Mouse (Mus musculus) duodenum, adult 2 months (tissue): ENCODE data around the gene Polr2a. TPM values are rescaled to one million over a fixed set of nuclear protein-coding genes. Genes with fewer than 3 reads are reported as not detected.

Experiments used
- polyA plus RNA-seq: library from polyadenylated mRNA; depleted of rRNA; stranded (reverse); fragments of >200 nt; gene quantifications from 2 replicates; pipeline ENCODE4 v1.2.3, GENCODE M21; 2012; ENCODE audit warnings: low replicate concordance; rRNA removed

Polr2a gene
- polyA plus RNA-seq = 22.0 and 29.9 TPM in 2 replicates

DNA sequence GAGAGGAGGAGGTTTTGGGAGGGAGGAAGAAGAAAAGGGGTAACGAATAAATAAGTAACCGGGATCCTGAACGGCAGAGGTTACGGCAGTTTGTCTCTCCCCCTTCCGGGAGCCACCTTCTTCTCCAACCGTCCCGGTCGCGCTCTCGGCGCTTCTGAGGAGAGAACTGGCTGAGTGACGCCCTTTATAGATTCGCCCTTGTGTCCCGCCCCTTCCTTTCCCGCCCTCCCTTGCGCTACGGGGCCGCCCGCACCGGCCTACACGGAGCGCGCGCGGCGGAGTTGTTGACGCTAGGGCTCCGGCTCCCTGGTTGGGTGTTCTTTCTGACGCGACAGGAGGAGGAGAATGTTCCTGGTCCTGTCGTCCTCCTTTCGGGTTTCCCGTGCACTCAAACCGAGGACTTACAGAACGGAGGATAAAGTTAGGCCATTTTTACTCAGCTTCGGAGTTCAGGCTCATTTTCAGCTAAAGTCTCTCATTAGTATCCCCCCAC lies at the start of gene Polr2a:
Gene Polr2a (minus strand): TSS at position 160 of the 493 bp plus-strand sequence.

DNA sequence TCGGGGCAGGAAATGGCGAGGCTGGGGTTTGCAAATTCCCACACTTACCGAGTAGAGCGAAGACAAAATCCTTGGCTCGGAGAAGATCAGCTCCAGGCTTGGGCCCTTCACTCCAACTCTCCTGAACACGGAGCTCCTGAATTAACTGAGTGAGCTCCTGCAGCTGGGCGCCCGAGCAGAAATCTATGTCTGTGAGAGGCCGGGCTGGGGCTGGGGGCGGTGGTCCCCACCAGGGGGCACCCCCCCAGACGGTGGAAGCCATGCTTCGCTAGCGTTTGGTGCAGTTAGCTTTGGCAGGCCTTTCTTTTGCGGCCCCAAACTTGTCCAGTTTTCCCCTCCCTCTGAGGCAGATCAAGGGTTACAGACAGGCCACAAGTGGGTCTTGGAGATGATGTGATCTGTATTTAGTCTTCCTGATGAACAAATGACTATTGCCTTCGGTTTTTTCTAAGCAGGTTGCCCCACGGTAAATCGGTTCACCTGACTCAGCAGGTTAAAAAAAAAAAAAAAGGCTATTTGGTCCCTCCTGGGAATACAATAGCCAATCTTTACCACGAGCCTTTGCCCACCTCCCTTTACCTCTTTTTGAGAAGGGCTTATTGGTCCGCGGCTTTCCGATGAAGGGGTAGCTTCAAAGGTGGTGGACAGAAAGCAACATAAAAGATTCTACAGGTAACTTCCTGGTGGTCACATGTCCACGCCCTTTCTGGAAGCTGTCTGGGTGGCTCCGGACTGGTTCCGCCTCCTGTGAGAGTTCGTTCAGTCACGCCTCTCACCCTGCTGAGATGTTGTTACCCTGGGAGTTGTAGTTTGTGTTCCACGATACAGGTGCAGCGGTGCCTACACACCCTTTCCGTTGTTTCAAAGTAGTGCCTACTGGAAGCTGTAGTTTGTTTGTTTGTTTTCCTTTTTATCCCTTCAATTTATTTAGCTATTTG lies 46.8 kb upstream of the Polr2a start, which contains the start of gene Tmem102:
Gene Tmem102 (minus strand): TSS at position 653 of the 938 bp plus-strand sequence.

DNA sequence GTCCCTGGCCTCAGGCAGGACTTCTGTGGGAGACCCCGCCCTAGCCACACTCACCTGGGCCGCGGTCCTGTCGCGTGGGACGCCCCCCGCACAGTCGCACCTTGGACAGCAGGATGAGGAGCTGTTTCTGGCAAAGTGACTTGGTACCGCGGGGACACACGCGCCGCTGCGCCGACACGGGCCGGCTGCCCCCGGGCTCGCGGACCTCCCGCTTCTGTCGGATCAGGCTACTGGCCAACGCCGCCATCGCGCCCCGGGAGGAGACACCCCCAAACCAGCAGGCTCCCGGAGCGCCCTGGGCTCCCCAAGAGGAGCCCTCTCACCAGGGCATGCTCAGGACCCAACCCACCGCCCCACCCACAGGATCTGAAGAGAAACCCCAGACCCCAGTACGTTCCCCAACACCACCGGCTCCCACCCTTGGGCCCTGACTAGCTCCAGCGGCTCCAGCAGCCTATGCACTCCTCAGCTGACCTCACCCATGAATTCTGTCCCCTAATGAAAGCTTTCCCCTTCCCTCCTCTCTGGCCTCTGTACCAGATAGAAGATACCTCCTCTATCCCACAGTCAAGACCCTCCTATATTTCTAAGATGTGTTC lies 43.0 kb upstream of the Polr2a start, which contains the start of gene Fgf11:
Gene Fgf11 (minus strand): TSS at position 479 of the 599 bp plus-strand sequence.

DNA sequence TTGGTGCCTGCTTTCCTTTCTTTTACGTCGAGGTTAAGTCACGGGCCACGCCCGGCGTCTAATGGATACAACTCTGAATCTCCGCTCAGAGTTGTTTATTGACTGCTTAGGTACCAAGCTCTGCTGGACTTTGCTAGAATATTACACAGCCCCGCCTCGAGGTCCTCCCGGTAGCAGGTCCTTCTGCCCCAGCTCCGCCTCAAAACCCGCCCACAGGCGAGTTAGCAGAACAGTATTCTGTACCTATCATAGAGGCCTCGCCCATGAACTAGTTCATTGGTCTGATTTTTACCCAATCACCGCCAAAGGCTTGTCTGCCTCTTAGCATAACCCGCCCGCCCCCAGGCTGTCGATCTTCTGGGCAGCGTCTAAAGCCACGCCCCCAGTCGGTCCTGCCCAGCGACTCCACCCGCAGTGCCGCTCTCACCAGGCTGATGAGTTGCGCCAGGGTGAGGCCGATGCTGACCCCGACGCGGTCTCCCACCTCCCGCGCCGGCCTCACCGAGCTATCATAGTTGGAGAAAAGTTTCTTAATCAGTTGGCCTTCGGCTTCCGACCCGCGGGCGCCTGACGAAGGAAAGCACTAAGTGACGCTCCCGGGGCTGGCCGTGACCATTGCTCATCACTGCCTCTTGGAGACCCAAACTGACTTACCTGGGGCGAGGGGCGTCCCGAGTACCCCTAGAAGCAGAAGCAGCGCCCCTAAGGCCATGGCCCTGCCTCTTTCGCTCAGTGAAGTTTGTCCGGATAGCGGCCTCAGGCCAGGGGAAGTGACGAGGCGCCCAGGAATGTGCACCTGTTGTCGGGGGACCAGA lies 36.9 kb upstream of the Polr2a start, which contains the start of gene Chrnb1:
Gene Chrnb1 (minus strand): TSS at position 776 of the 815 bp plus-strand sequence.

DNA sequence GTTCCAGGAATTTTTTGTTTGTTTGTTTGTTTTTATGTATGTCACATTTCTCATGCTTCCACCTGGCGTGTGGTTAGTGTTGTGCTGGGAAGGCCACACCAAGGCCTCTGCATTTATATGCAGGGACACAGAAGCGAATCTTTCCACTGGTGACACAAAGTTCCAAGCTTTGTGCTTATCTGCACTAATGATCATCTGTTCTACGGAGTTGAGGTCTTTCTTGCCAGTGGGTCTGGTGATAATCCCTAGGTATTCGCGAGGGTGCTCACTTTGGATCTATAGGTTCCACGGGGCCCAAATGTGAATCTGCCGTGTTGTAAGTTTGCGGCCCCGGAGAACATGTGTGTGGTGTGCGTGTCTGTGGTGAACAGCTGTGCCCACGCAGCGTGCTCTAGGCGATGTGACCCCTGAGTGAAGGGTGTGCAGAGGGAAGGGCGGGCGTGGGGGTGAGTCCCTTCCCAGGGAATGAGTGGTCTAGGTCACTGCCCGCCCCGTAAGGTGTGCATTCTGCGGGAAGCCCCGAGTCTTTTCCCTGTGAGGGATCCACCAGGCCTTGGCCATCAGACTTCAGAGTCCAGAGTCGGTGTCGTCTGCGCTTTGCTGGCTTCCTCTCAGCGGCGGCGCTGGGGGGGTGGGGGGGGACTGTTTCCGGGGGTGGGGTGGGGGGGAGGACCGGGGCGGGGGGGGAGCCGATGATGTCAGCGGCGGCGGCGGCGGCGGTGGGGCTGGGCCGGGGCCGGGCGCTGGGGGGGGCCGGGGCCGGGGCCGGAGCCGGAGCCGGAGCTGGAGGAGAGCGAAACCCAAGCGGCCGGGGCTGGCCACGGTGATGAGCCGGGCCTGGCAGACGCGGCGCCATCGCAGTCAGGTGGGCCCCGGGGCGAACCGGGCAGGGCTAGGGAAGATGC lies 7.0 kb upstream of the Polr2a start, which contains the start of gene Zbtb4:
Gene Zbtb4 (plus strand): TSS at position 692 of the 905 bp plus-strand sequence.

DNA sequence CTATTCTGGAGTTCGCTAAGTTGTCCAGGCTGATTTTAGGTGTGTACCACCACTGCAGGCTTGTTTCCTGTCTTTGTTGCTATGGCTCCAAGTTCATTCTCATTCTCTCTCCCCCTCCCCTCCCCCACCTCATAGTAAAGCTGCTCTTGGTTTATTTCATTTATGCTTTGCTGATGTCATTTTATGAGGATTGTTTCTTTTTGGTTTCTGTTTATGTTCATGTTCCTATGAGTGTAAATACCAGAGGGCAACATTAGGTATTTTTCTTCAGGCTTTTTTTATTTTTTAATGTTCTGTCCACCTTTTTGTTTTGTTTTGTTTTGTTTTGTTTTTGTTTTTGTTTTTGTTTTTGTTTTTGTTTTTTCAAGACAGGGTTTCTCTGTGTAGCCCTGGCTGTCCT lies 3.4 kb upstream of the Polr2a start, which contains the start of gene Slc35g3:
Gene Slc35g3 (minus strand): TSS at position 101 of the 400 bp plus-strand sequence.

DNA sequence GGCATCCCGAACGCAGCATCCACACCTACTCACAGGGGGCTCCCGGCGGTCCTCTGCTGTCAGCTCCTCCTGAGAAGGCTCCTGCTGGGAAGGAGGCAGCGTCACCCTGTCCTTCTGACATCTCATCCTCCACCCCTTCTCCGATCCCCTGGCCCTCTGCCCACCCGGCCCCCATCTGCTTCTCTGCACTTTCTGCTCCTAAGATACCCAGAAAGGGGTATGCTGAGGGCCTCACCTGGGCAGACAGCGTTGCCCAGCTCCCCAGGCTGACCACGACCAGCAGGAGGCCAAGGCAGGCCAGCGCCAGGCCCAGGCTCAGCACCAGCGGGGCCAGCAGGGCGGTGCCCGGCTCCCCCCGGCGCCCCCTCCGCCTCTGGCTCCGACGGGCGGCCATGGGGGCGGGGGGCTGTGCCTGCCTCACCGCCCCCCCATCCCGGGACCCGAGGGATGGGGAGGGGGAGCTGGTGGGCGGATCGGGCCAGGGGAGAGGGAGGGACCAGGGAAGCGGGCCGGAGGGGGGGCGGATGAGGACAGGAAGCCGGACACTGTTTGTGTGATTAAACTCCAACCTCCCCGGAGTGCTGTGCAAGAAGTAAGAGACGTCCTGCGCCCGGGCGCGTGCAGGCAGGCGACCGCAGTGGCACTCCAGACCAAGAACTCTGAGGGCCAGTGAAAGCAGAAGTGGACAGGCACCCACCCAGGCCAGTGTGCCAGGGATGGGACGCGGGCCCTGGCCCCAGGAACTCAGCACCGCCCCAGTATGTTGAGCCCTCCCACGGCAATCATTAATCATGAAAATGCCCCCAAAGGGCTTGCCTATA lies 62.9 kb downstream of the Polr2a start, which contains the start of the genes Tnfsf12 and Tnfsfm13:
Gene Tnfsf12 (minus strand): TSS at position 489 of the 821 bp plus-strand sequence.
Gene Tnfsfm13 (minus strand): TSS at position 738 of the 821 bp plus-strand sequence.

DNA sequence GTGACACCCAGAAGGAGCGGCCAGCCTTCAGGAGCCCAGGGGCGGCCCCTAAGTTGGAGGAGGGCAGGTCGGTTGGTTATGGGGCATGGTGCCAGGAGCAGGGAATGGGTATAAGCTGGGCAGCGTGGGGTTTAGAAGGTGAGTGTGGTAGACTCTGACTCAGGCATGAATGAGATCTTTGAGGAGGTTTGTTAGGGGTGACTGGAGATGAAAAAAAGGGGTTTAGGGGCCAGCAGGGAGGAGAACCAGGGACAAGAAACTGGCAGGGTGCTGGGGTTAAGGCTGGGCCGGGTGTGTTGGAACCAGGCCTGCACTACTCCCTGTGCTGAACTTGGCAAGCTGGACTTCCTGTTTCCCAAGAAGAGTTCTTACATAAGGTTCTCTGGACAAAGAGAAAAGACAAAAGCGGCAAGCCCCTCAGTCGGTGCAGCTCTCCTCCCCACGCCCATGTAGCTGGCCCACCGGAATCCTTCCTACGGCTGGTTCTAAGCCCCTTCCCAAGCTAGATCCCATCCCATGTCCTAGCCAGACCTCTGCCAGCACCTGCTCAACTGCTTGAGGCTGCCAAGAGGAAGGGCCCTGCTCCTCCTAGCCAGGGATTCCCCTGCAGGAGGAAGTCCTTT lies 72.8 kb downstream of the Polr2a start, which contains the start of gene Tnfsf13:
Gene Tnfsf13 (minus strand): TSS at position 259 of the 623 bp plus-strand sequence.

Other genes with a start within 250 kb of the Polr2a start
- 0.49 and 0.59 TPM in 2 replicates for gene Dnah2, start 209.5 kb downstream of the Polr2a start, polyA plus RNA-seq
- 1.4 and 1.6 TPM in 2 replicates for gene Efnb3, start 198.4 kb downstream of the Polr2a start, polyA plus RNA-seq
- gene Wrap53, start 178.4 kb downstream of the Polr2a start, polyA plus RNA-seq = 20.1 and 31.7 TPM in 2 replicates
- gene Trp53, start 178.3 kb downstream of the Polr2a start, polyA plus RNA-seq = 44.5 and 49.2 TPM in 2 replicates
- gene Atp1b2, start 152.7 kb downstream of the Polr2a start, polyA plus RNA-seq = 3.0 and 5.0 TPM in 2 replicates
- gene Shbg, start 140.7 kb downstream of the Polr2a start, polyA plus RNA-seq = not detected in 2 replicates
- 1.4 TPM in 2 replicates for gene Sat2, start 136.6 kb downstream of the Polr2a start, polyA plus RNA-seq
- gene Fxr2, start 125.6 kb downstream of the Polr2a start, polyA plus RNA-seq = 37.9 and 40.8 TPM in 2 replicates
- 0.26 TPM in 1 of 2 replicates, not detected in the other for gene Sox15, start 103.3 kb downstream of the Polr2a start, polyA plus RNA-seq
- gene Mpdu1, start 96.0 kb downstream of the Polr2a start, polyA plus RNA-seq = 184 and 214 TPM in 2 replicates
- gene Cd68, start 92.5 kb downstream of the Polr2a start, polyA plus RNA-seq = 20.5 and 25.2 TPM in 2 replicates
- gene Eif4a1, start 86.2 kb downstream of the Polr2a start, polyA plus RNA-seq = 71.8 and 97.2 TPM in 2 replicates
- gene Senp3, start 76.6 kb downstream of the Polr2a start, polyA plus RNA-seq = 15.6 and 17.3 TPM in 2 replicates
- gene Tnfsf13, start 72.9 kb downstream of the Polr2a start, polyA plus RNA-seq = 11.1 and 13.6 TPM in 2 replicates
- gene Tnfsf12, start 62.8 kb downstream of the Polr2a start, polyA plus RNA-seq = 17.8 and 19.2 TPM in 2 replicates
- gene Tnfsfm13, start 62.5 kb downstream of the Polr2a start, polyA plus RNA-seq = 3.7 and 4.7 TPM in 2 replicates
- gene Slc35g3, start 3.3 kb upstream of the Polr2a start, polyA plus RNA-seq = 0.13 TPM in 1 of 2 replicates, not detected in the other
- gene Zbtb4, start 7.3 kb upstream of the Polr2a start, polyA plus RNA-seq = 7.0 and 19.2 TPM in 2 replicates
- 3.8 and 6.8 TPM in 2 replicates for gene Chrnb1, start 37.3 kb upstream of the Polr2a start, polyA plus RNA-seq
- gene Fgf11, start 43.2 kb upstream of the Polr2a start, polyA plus RNA-seq = 2.7 and 6.1 TPM in 2 replicates
- 44.7 and 80.5 TPM in 2 replicates for gene Tmem102, start 47.0 kb upstream of the Polr2a start, polyA plus RNA-seq
- not detected in 2 replicates for gene Gm39566, start 56.7 kb upstream of the Polr2a start, polyA plus RNA-seq
- not detected in 2 replicates for gene Spem2, start 59.8 kb upstream of the Polr2a start, polyA plus RNA-seq
- gene Spem1, start 63.5 kb upstream of the Polr2a start, polyA plus RNA-seq = 0.09 and 0.13 TPM in 2 replicates
- 6.9 and 15.5 TPM in 2 replicates for gene Nlgn2, start 79.1 kb upstream of the Polr2a start, polyA plus RNA-seq
- 102 and 130 TPM in 2 replicates for gene Tmem256, start 79.9 kb upstream of the Polr2a start, polyA plus RNA-seq
- 39.3 and 58.9 TPM in 2 replicates for gene Plscr3, start 87.7 kb upstream of the Polr2a start, polyA plus RNA-seq
- 34.8 and 47.5 TPM in 2 replicates for gene Tnk1, start 100.1 kb upstream of the Polr2a start, polyA plus RNA-seq
- gene Tmem95, start 119.4 kb upstream of the Polr2a start, polyA plus RNA-seq = not detected in 2 replicates
- gene Kctd11, start 122.8 kb upstream of the Polr2a start, polyA plus RNA-seq = 2.0 and 2.3 TPM in 2 replicates
- gene Acap1, start 136.9 kb upstream of the Polr2a start, polyA plus RNA-seq = 7.4 and 13.8 TPM in 2 replicates
- 2.1 and 3.0 TPM in 2 replicates for gene 2810408A11Rik, start 142.3 kb upstream of the Polr2a start, polyA plus RNA-seq
- gene Neurl4, start 142.4 kb upstream of the Polr2a start, polyA plus RNA-seq = 20.1 and 23.0 TPM in 2 replicates
- 106 and 110 TPM in 2 replicates for gene Gps2, start 155.3 kb upstream of the Polr2a start, polyA plus RNA-seq
- gene Eif5a, start 163.3 kb upstream of the Polr2a start, polyA plus RNA-seq = 196 and 222 TPM in 2 replicates
- 10.8 and 28.6 TPM in 2 replicates for gene Ybx2, start 177.2 kb upstream of the Polr2a start, polyA plus RNA-seq
- 15.5 and 23.7 TPM in 2 replicates for gene Slc2a4, start 189.6 kb upstream of the Polr2a start, polyA plus RNA-seq
- gene Cldn7, start 206.1 kb upstream of the Polr2a start, polyA plus RNA-seq = 294 and 1,474 TPM in 2 replicates
- 85.4 and 132 TPM in 2 replicates for gene Ctdnep1, start 222.5 kb upstream of the Polr2a start, polyA plus RNA-seq
- gene Elp5, start 223.9 kb upstream of the Polr2a start, polyA plus RNA-seq = 38.1 and 39.2 TPM in 2 replicates
- gene Gabarap, start 232.5 kb upstream of the Polr2a start, polyA plus RNA-seq = 200 and 478 TPM in 2 replicates
- gene Phf23, start 237.1 kb upstream of the Polr2a start, polyA plus RNA-seq = 8.8 and 9.4 TPM in 2 replicates
- 5.5 and 7.4 TPM in 2 replicates for gene Dvl2, start 242.0 kb upstream of the Polr2a start, polyA plus RNA-seq